Mouse (Mus musculus) spleen, adult 2 months (tissue): Measurements from ENCODE around the gene Plcb1. TPM values are rescaled to one million over a fixed set of nuclear protein-coding genes. Genes with fewer than 3 reads are reported as not detected.

Experiments
- DNase-seq, 2 experiments: peaks; one replicate each; pipeline versions ENCODE4 v3.0.0 to v3.0.0-alpha.2; 2012 to 2021; ENCODE audit warnings: low spot score in 2 of 2, low read depth in 1 of 2
- H3K27ac ChIP-seq: fragments of 200-500 bp; 2 replicates; pipeline ENCODE4 v1.5.1; 2012; ENCODE audit warnings: low read length, inconsistent platforms; ENCODE audit not compliant: insufficient read depth
- H3K27me3 ChIP-seq: fragments of 200-500 bp; 2 replicates; pipeline ENCODE4 v1.6.1; 2012; ENCODE audit warnings: mild to moderate bottlenecking, moderate library complexity, low read length, inconsistent platforms; ENCODE audit not compliant: control insufficient read depth, insufficient read depth
- H3K36me3 ChIP-seq: fragments of 200-500 bp; 2 replicates; pipeline ENCODE4 v1.6.1; 2012; ENCODE audit warnings: mild to moderate bottlenecking, low read length, inconsistent platforms; ENCODE audit not compliant: control insufficient read depth, insufficient read depth
- H3K4me1 ChIP-seq: fragments of 200-500 bp; 2 replicates; pipeline ENCODE4 v1.6.1; 2011; ENCODE audit warnings: inconsistent platforms; ENCODE audit not compliant: control insufficient read depth, insufficient read depth, insufficient read length
- H3K4me3 ChIP-seq: fragments of 200-500 bp; 2 replicates; pipeline ENCODE4 v1.5.1; 2011; ENCODE audit warnings: mild to moderate bottlenecking, inconsistent platforms; ENCODE audit not compliant: insufficient read depth, insufficient read length; ENCODE audit errors: extremely low read depth
- CTCF ChIP-seq: fragments of 200-500 bp; IDR thresholded peaks from 2 replicates; pipeline ENCODE4 v1.5.1; 2011; ENCODE audit warnings: mild to moderate bottlenecking, inconsistent platforms; ENCODE audit not compliant: insufficient read depth, insufficient read length, insufficient replicate concordance; ENCODE audit errors: extremely low read depth
- POLR2A ChIP-seq: fragments of 200-500 bp; IDR thresholded peaks from 2 replicates; pipeline ENCODE4 v1.6.1; 2011; ENCODE audit warnings: low read depth, low read length, inconsistent platforms
- WGBS: fragments of 180-500 bp; shearing (Covaris S2); methylation state at CpG from one replicate; pipeline ENCODE4 v1.1.7; 2018; 5-methylcytosine and 5-hydroxymethylcytosine counted together
- polyA plus RNA-seq: library from polyadenylated mRNA; depleted of rRNA; stranded (reverse); fragments of >200 nt; gene quantifications from 2 replicates; pipeline ENCODE4 v1.2.3, GENCODE M21; 2012

The Plcb1 gene
- polyA plus RNA-seq, 1 experiment, result 0.22 TPM

DNA sequence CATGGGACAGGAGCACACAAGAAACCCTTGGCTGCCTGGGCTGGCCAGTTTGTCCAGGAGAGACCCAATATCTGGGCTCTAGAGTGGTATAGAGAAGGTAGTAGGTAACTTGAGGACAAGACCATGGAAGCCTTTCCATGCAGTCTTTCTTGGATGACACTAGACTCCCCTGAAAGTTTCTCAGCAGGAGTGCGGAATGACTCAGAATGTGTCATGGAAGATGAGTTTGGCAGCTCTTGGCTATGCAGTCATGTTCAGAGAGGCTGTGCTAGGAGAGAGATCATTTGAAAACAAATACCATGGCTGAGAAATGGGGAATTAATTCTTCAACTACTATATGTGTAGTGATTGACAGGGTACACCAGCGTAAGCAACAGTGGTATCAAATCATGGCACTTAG lies 372.1 kb downstream of the Plcb1 start:
- Histone ChIP-seq H3K36me3 (no peaks in the 10 kb centered on the region), H3K4me3 (no peak overlapping the region), H3K27me3 (no peaks in the 10 kb centered on the region), H3K4me1 (no peaks in the 10 kb centered on the region), H3K27ac (no peak overlapping the region)
- TF ChIP-seq POLR2A (no peak), CTCF (no peak)
- 98% methylated on average over 2 of the region's 2 CpGs for WGBS
- DNase-seq, result no peak

DNA sequence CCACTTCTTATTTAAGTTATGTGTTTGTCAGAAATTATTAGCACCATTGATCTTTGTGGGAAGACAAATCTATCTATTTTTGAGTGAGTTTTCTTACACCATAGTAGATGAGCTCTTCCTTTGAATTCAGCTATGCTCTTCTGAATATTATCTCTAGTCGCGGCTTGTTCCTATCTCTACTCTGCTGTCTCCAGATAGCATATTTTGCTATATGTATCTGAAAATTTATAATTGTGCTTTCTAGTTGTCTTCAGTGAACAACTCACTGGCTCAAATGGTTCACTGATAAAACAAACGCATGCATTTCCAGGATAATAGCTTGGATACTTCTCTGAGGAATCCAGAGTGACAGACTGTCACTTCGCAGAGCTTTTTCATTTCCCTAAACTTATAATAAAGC lies 375.8 kb downstream of the Plcb1 start:
- Histone ChIP-seq H3K27ac (no peak overlapping the region), H3K4me3 (no peak overlapping the region), H3K36me3 (no peaks in the 10 kb centered on the region), H3K4me1 (no peaks in the 10 kb centered on the region), H3K27me3 (no peaks in the 10 kb centered on the region)
- DNase-seq, result no peak
- 92% methylated on average over 4 of the region's 4 CpGs for WGBS
- TF ChIP-seq CTCF (no peak), POLR2A (no peak)

- no peak for DNase-seq
- no peak overlapping the region for H3K27ac ChIP-seq
- no peak for TF ChIP-seq POLR2A
- TF ChIP-seq CTCF, result no peak
- H3K36me3 ChIP-seq, result no peaks in the 10 kb centered on the region
- H3K4me1 ChIP-seq, result no peaks in the 10 kb centered on the region
- no peak overlapping the region for H3K4me3 ChIP-seq
- 75% methylated on average over 3 of the region's 3 CpGs for WGBS
- H3K27me3 ChIP-seq, result no peaks in the 10 kb centered on the region
Observed at GRCm38 (mm10) chr2:135165512-135165911, 379.6 kb downstream of the Plcb1 start.

DNA sequence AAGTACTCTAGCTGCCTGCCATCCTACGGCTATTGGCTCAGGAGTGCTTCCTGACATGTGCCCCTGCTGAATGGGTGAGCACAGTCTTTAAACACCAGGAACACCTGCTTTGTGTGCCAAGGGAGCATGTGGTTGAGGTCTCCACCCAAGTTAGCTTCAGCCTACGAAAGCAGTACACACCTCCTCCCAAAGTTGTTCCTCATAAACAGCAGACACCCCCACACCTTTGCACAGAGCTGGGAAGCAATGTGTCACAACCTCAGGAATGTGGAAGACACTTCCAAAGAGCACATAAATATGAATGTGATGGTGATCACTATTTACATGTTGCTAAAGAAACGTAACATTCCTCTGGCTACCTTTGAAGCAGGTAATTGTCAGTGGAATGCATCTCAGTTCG lies 389.7 kb downstream of the Plcb1 start:
- H3K27ac ChIP-seq, result no peak overlapping the region
- H3K4me1 ChIP-seq, result no peaks in the 10 kb centered on the region
- TF ChIP-seq CTCF, result no peak
- no peak for TF ChIP-seq POLR2A
- no peak for DNase-seq
- no peaks in the 10 kb centered on the region for H3K36me3 ChIP-seq
- WGBS, result 83% methylated on average over 4 of the region's 4 CpGs
- H3K27me3 ChIP-seq, result no peaks in the 10 kb centered on the region
- no peak overlapping the region for H3K4me3 ChIP-seq

- no peaks in the 10 kb centered on the region for H3K27me3 ChIP-seq
- H3K27ac ChIP-seq, result no peak overlapping the region
- H3K36me3 ChIP-seq, result no peaks in the 10 kb centered on the region
- DNase-seq, result no peak
- no peaks in the 10 kb centered on the region for H3K4me1 ChIP-seq
- WGBS, result 89% methylated on average over 6 of the region's 6 CpGs
- no peak for TF ChIP-seq POLR2A
- TF ChIP-seq CTCF, result no peak
- H3K4me3 ChIP-seq, result no peak overlapping the region
Observed at GRCm38 (mm10) chr2:135187659-135188058, 401.8 kb downstream of the Plcb1 start.

DNA sequence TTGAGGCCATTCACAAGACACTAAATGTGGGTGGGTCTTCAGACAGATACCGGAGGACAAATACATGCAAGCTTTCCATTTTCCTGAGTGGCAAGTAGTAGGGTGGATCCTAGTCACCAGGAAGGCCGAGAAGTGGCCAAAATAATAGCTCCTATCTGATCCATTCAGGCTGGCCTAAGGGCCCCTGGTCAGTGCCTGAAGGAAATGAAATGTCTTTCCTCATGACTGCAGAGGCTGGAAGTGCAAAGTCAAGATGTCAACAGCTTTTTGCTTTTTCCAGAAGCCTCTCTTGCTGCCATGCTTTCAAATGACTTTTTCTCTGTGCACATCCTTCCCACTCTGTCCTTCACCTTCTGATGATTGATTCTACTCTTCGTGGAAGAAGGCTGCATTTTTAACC lies 415.0 kb downstream of the Plcb1 start:
- DNase-seq, result no peak
- Histone ChIP-seq H3K27ac (no peak overlapping the region), H3K36me3 (no peaks in the 10 kb centered on the region), H3K27me3 (no peaks in the 10 kb centered on the region), H3K4me1 (no peaks in the 10 kb centered on the region), H3K4me3 (no peak overlapping the region)
- TF ChIP-seq CTCF (no peak), POLR2A (no peak)
- WGBS, result 77% methylated on average over 3 of the region's 3 CpGs

DNA sequence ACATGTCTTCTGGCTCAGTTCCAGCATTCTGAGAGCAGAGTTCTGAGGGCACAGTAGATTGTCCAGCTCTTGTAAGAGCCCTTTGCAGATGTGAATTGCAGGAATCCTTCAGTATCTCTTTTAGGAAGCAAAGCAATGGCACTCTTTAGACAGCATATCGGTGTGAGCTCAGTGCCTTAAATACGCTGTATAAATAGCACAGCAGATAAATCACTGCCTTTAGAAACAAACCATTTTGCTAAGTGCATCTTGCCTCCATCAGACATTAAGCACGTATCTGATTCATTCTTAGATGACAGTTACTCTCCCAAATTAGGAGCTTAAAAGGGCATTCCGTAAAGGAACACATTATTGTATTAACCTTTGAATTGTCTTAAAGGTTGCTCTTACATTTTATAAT lies 416.5 kb downstream of the Plcb1 start:
- no peaks in the 10 kb centered on the region for H3K36me3 ChIP-seq
- TF ChIP-seq CTCF (no peak), POLR2A (no peak)
- DNase-seq, result no peak
- H3K4me3 ChIP-seq, result no peak overlapping the region
- H3K27me3 ChIP-seq, result no peaks in the 10 kb centered on the region
- no peaks in the 10 kb centered on the region for H3K4me1 ChIP-seq
- WGBS, result 90% methylated on average over 4 of the region's 4 CpGs
- H3K27ac ChIP-seq, result no peak overlapping the region
